Mouse (Mus musculus) left cerebral cortex, adult 9 months (tissue): Measurements from ENCODE around the gene Cdc73.
"Not testable (repeated sequence)": the region's sequence is repeated elsewhere in the genome, so short reads cannot be mapped to it uniquely, and the experiment has no call there.

Source experiments
- DNase-seq, 2 experiments: peaks; one replicate each; pipeline ENCODE4 v3.0.0; 2022; ENCODE audit warnings: low spot score in 2 of 2

The Cdc73 gene

DNA sequence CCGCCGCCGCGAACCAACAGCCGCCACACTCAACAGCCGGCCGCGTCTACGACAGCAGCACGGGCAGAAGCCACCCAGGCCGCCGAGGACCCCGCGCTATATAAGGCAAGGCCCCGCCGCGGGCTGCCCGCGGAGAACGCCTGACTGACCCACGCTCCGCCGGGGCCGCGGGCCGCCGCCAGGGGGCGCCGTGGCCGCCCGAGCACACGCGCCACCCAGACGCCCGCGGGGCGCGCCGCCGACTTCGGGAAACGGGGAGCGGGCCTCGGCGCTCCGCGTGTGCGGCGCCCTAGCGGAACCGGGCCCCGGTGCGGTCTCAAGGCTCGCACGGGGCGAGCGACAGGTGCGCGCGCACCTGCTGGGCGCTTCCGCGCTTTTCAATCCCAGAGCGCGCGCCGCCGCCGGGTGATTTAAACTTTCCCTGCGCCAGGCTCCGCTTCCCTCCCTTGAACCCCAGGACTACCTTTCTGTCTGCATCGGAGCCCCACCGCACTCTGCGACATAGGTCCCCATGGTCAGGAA lies at the start of gene Cdc73:
Gene Cdc73, minus strand, starts transcription at position 153 of the 522 bp plus-strand sequence.
- DNase-seq: peak; percentile 74 to 91

DNA sequence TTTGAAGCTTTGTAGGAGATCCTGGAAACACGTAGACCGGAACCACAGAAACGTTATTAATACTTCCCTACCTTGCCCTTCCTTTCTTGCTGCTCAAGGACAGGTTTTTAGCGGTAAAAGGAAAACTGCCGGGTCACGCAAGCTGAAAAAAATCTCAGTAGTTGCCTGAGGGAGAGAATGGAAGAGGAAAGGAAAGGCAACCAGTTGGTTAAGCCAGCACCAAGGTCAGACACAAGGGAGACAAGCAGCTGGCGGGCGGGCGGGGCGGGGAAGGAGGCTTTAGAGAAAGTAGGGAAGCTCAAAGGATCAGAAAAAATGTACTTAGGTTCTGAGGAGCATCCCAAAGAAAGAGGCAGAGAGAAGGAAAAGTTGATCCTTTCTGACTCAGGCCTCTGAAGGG lies 43.2 kb upstream of the Cdc73 start:
- no peak for DNase-seq

- no peak for DNase-seq
Measured at GRCm38 (mm10) chr1:143742186-143742585, 39.5 kb upstream of the Cdc73 start.

GRCm38 (mm10) chr1:143741331-143741730 lies 38.6 kb upstream of the Cdc73 start:
- DNase-seq: no peak

- DNase-seq: peak in 1 of 2 experiments; percentile 27
Measured at GRCm38 (mm10) chr1:143740581-143740980, 37.9 kb upstream of the Cdc73 start.

DNA sequence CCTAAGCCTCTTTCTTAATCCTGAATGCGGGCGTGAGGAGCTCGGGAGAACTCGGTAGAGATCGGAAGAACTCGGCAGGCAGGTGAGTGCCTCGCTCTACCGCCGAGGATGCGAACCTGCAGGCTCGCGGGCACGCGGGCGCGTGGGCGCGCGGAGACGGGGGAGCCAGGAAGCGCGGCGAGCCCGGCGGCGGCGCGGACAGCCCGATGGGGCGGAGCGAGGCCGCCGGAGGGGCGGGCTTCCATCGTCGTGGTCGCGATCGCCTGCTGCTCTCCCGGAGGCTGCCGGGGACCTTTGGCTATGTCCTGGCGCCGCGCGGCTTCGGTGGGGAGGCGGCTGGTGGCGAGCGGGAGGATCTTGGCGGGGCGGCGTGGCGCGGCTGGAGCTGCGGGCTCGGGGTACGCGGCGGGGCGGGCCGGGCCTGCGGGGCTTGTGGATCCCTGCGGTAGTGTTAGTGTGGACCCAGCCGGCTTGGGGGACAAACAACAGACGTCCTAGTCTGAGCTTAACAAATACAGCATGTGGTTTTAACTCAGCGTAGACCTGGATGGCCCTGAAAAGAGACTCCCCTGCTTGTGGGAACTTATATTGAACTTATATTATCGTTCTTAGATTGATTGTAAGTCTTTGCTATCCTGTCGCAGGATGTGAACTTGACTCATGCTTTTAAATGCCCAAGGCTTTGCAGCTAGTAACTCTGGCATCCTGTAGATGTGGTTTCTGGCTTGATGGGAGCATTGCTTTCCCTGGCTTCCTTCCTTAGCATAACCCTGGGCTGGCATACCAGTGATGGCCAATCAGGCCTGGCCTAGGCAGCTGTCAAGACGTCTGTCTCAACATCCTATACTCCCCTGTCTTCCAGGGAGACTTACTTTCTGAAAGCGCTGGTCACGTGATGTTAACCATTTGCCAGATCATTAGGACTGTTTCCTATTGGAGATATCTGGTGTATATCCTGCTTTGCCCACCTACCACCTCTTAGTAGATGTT lies 37.0 kb upstream of the Cdc73 start:
- DNase-seq: peak; percentile 69 to 89

GRCm38 (mm10) chr1:143738811-143739210 lies 36.1 kb upstream of the Cdc73 start:
- no peak for DNase-seq

GRCm38 (mm10) chr1:143733914-143734410 lies 31.3 kb upstream of the Cdc73 start:
- no peak for DNase-seq

DNA sequence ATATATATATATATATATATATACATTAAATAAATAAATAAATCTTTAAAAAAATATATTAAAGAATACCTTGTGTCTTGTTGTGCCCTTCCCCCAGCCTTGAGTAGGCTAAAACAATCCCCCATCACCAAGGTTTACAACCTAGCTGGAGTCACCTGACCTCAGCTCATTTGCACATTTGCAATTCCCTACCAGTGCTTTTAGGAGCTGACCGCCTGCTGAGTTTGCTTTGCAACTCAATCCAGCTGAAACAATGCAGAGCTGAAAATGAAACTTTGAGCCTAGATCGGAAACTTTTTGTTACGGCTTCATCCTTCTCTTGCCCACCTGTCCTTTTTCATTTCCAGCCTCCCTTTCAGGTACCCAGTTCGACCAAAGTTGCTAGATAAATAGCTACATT lies 29.0 kb upstream of the Cdc73 start:
- DNase-seq: no peak

- no peak for DNase-seq
Measured at GRCm38 (mm10) chr1:143730899-143731298, 28.2 kb upstream of the Cdc73 start.

DNA sequence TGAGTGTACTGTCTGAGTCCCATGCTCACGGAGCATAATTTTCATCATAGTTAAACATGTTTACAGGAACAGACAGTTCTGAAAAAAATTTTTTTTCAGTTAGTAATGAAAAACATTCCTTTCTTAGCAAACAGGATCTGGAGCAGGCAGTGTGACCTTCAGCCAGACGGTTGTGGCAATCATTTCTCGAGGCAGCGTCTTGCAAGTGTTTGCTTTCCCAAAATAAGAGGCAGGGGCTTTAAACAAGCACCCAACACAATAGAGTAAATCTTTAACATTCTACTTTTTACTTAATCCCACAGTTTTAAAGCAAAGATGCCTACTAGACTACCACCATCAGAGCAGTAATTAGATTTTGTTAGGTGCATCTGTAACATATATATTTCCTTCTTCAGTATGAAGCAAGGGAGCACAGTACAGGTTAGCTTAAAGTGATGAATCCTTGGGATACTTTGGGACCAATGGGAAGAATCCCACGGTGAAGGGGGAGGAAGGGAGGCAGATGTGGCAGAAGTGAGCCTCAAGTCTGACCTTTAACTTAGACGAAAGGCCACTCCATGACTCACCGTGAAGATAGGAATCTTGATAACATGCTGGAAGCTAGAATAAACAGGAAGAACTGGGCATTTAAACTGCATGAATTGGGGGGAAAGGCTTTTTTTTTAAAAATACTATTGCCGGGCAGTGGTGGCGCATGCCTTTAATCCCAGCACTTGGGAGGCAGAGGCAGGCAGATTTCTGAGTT lies 25.2 kb upstream of the Cdc73 start:
- no peak for DNase-seq

DNA sequence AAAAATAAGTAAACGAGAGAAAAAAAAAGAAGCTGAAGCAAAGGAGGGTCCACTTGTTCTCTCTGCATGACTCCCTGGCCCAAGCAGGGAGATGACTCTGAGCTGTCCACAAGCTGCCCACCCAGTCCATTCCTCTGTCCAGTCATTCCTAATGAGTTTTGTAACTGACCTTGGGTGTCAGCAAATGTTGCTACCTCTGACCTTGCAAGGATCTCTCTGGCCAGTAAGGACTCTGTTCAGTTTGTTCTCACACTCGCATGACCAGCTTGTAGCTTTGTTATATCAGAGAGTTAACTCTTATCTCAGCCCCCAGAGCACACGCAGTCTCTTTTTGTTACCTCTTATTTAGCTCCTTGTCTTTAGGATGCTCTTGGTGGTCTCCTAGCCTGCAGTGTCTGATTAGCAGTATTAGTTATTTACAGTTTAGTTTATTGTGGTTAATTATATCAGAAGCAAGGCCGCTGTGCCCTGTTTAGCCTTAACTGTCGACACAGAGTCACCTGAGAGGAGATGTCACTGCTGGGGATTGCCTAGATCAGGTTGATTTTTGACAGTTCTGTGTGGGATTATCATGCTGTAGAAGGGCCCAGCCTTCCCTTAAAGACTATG lies 21.9 kb upstream of the Cdc73 start:
- no peak for DNase-seq

GRCm38 (mm10) chr1:143716038-143716437 lies 13.3 kb upstream of the Cdc73 start, which contains the start of gene Glrx2:
TSS of gene Glrx2 (plus strand) at chr1:143716338.
- not testable (repeated sequence) for DNase-seq

DNA sequence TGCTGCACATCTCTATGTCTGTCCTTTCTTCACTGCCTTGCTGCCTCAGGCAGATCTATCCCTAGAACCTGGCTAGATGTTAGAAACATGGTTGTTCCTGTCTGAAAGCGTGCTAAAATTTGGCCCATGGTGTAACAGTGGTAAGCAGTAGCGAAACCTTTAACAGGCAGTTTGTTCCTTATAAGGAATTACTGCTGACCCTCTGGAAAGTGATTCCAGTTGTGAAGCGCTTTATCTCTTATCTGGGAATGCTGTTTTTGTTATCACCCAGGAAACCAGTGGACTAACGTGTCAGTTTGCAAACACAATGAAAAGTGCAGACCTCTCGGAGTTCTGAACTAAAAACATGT lies 7.9 kb upstream of the Cdc73 start:
- DNase-seq: no peak

DNA sequence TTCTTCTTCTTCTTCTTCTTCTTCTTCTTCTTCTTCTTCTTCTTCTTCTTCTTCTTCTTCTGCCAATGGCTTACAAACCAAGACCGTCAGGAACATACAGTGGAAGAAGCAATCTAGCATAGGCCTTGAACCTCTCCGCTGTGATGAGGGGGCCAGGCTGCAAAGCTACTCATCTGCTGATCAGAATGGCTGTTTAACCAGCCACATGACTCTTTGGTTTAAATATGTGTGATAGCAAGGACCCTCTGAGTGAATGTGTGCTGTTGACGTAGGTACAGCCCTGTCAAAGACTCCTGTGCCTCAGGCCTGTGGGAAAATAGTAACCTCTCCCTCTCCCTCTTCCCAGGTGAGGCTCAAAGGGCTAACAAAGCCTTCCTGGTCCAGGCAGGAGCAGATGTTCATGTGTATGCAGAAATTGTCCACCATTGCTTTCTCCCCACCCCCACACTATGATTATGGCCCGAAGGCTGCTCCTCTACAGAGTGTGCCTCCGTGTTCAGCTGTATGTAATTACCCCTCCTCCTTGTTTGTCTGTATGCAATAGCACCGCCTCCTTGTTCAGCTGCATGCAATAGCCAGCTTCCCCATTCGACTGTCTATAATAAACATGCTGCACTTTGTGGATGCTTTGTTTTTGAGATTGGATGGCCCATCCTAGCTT lies 7.4 kb upstream of the Cdc73 start:
- no peak for DNase-seq

GRCm38 (mm10) chr1:143708361-143708760 lies 5.7 kb upstream of the Cdc73 start:
- no peak for DNase-seq

- DNase-seq: no peak
Measured at GRCm38 (mm10) chr1:143707006-143707405, 4.3 kb upstream of the Cdc73 start.

GRCm38 (mm10) chr1:143702141-143702740 lies 452 bp downstream of the Cdc73 start:
- DNase-seq: peak in 1 of 2 experiments; percentile 13

- no peak for DNase-seq
Measured at GRCm38 (mm10) chr1:143701736-143702135, 957 bp downstream of the Cdc73 start.

GRCm38 (mm10) chr1:143684849-143685248 lies 17.8 kb downstream of the Cdc73 start:
- no peak for DNase-seq

- no peak for DNase-seq
Measured at GRCm38 (mm10) chr1:143681108-143681507, 21.6 kb downstream of the Cdc73 start.
